Mouse (Mus musculus) fibroblast of lung, adult 2 months (primary cell): ENCODE data around the gene Vmn1r8.
"Not testable (repeated sequence)": the region's sequence is repeated elsewhere in the genome, so short reads cannot be mapped to it uniquely, and the experiment has no call there.

ENCODE experiments used
- DNase-seq: peaks from one replicate; pipeline ENCODE4 v3.0.0-alpha.2; 2011; ENCODE audit warnings: low read depth

Gene Vmn1r8

DNA sequence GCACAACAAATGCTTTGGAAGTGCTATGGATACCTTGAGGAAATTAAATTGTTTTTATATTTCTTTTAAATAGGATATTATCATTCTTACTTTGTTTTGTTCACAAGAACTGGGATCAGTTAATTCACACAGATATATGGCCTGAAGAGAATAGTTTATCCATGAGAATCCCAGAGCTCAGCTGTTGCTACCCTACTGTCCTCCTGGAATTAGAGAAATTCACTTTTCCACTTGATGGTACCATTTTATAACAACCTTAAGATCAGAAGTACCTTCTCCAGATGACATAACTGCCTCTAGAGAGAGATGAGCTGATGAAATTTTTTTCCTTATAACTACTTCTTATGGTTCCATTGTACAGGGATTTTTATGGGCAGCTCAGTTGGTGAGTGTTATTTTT lies at the start of gene Vmn1r8:
TSS of gene Vmn1r8 (plus strand) at position 301 of the 400 bp plus-strand sequence.
- DNase-seq = no peak

DNA sequence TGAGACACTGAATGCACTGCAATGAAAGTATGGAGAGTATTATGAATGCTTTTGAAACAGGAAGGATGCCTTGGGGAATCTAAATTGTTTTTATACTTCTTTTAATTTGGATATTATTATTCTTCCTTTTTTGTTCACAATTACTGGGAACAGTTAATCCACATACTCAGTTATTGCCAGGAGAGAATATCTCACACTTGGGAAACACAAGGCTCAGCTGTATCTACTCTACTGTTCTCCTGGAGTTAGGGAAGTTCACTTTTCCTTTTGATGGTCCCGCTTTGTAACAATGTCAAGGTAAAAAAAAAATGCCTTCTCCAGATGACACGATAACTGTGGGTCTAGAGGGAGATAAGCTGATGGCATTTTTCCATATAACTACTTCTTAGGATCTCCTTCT lies 35.1 kb upstream of the Vmn1r8 start, which contains the start of gene Vmn1r6:
TSS of gene Vmn1r6 (plus strand) at position 301 of the 400 bp plus-strand sequence.
- no peak for DNase-seq

DNA sequence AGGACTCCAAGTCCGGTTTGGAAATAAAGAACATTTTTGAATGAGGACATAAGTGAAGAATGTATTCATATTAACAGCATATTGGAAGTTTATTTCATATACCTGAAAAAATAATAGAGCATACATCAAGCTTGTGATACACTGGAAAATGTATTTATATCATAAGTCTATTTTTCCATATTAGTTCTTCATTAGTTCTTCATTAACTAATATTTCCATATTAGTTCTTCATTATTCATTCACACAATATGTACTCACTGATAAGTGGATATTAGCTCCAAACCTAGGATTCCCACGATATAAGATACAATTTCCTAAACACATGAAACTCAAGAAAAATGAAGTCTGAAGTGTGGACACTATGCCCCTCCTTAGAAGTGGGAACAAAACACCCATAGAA lies 6.9 kb upstream of the Vmn1r8 start, which contains the start of gene Vmn1r7:
TSS of gene Vmn1r7 (minus strand) at position 101 of the 400 bp plus-strand sequence.
- DNase-seq = not testable (repeated sequence)

DNA sequence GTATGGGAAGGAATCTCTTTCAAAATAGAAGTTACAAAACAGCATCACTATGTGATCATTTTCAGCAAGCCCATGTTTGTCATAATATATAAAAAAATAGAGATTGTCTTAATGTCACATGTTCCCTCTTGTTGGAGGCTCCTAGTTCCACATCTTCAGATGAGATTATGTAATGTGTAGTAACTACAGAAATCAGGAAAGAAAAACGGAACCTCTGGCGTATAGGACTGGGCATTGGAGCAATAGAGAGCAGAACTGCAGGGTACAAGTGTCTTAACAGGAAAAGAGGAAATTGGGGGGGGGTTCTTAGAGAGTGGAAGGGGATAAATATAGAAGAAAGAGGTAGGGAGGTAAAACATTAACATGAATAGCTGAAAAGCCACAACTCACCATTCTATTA lies 2.6 kb downstream of the Vmn1r8 start:
- no peak for DNase-seq

DNA sequence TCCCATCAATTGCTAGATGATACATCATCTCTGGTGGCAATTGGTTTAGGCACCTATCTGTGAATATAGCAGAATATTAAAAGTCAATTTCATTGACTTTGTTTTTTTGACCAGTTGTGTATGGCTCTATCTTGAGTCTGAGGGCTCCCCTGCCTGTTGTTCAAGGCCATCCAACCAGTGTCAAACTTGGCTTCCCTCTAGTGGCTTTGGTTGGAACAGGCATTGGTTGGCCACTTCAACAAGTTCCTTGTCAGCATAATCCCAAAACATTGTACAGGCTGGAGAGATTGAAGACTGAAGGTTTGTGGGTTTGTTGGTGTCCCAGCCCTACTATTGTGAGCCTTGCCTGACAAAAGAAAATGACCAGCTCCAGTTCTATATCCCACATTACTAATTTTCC lies 31.6 kb downstream of the Vmn1r8 start:
- DNase-seq = no peak

DNA sequence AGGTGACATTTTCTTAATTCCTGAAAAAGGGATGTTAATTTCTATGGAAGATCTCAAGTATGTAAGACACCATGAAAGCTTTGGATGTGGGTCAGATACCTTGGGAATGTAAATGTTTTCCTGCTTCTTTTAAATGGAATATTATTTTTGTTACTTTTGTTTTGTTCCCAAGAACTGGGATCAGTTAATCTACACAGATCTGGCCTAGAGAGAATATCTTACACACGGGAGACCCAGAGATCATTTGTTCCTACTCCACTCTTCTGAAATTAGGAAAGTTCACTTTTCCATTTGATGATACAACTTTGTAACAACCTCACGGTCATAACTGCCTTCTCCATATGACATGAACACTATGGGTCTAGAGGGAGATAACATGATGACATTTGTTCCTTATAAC lies 34.4 kb downstream of the Vmn1r8 start, which contains the start of gene Vmn1r9:
TSS of gene Vmn1r9 (plus strand) at position 301 of the 400 bp plus-strand sequence.
- DNase-seq = no peak
